Mouse (Mus musculus) heart, embryonic 12.5 days (tissue): ENCODE results near the gene Rbms3. TPM values are rescaled to one million over a fixed set of nuclear protein-coding genes. Genes with fewer than 3 reads are reported as not detected.

Experiments
- ATAC-seq: fragments of 200-750 bp; cut with Nextera tagmentation; 2 replicates; pipeline ENCODE4 v1.8.0; 2017; ENCODE audit warnings: moderate TSS enrichment, moderate library complexity; ENCODE audit not compliant: insufficient number of reproducible peaks, low FRiP score
- H3K27ac ChIP-seq: fragments of 300-500 bp; sonication (generic); 2 replicates; pipeline ENCODE4 v1.5.1; 2016; ENCODE audit warnings: mild to moderate bottlenecking, moderate library complexity; ENCODE audit not compliant: poor library complexity, severe bottlenecking
- H3K27me3 ChIP-seq: fragments of 300-500 bp; sonication (generic); replicated peaks from 2 replicates; pipeline ENCODE4 v1.6.1; 2016; ENCODE audit warnings: mild to moderate bottlenecking, moderate library complexity
- H3K36me3 ChIP-seq: fragments of 300-500 bp; sonication (generic); 2 replicates; pipeline ENCODE4 v1.6.1; 2016; ENCODE audit warnings: mild to moderate bottlenecking, moderate library complexity
- H3K4me1 ChIP-seq: fragments of 300-500 bp; sonication (generic); replicated peaks from 2 replicates; pipeline ENCODE4 v1.6.1; 2016; ENCODE audit warnings: mild to moderate bottlenecking
- H3K4me2 ChIP-seq: fragments of 300-500 bp; sonication (generic); 2 replicates; pipeline ENCODE4 v1.6.1; 2016; ENCODE audit warnings: mild to moderate bottlenecking, moderate library complexity
- H3K4me3 ChIP-seq: fragments of 300-500 bp; sonication (generic); 2 replicates; pipeline ENCODE4 v1.5.1; 2016; ENCODE audit warnings: mild to moderate bottlenecking
- H3K9ac ChIP-seq: fragments of 300-500 bp; sonication (generic); 2 replicates; pipeline ENCODE4 v1.6.1; 2016; ENCODE audit warnings: mild to moderate bottlenecking, moderate library complexity
- H3K9me3 ChIP-seq: fragments of 300-500 bp; sonication (generic); replicated peaks from 2 replicates; pipeline ENCODE4 v1.6.1; 2016; ENCODE audit warnings: mild to moderate bottlenecking, moderate library complexity
- WGBS: fragments of 180-500 bp; shearing (Covaris S2); methylation state at CpG from one replicate; pipeline ENCODE4 v1.1.7; 2016; 5-methylcytosine and 5-hydroxymethylcytosine counted together
- polyA plus RNA-seq: library from polyadenylated mRNA; unstranded; fragments of >200 nt; fragmentation: Nextera tagmentation; extraction: Ambion mirVana; gene quantifications from 2 replicates; pipeline ENCODE4 v1.2.1, GENCODE M21; 2016

The Rbms3 gene
- polyA plus RNA-seq, 1 experiment from 2014 or later, result 42.2 TPM

DNA sequence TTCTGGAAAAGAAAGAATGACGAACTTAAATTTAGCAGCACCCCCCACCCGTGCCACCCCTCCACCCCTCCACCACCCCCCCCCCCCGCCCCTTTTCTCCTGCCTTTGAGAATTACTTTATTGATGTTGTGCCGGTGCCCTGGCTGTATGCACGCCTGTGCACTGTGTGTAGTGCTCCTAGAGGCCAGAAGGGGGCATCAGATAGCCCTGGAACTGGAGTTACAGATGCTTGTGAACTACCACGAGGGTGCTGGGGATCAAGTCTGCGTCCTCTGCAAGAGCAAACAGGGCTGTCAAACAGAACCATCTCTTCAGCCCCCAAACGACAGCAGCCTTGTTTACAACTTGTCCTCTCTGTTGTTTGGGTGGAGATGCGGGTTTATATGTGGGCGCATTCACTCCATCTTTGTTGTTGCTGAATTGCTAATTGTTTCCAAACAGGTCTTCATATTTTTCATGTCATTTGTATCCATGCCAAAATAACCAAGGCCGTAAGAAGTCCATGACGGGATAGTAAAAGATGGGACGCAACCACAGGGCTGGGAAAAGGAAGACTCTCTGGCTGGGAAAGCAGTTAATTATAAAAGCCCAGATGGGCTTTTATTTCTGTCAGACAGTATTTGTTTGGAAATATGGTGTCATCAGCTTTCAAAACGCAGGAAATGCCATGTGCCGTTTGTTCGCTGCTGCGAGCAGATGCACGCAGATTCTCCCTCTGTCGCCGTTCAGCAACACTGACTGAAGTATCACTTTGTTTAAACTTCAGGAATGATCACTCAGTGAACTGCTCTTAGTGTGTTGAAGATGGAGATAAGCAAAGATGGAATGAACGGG is 652.9 kb downstream of the Rbms3 start:
- no peak for ATAC-seq
- H3K9ac ChIP-seq, result no peak overlapping the region
- no peaks in the 10 kb centered on the region for H3K27me3 ChIP-seq
- H3K36me3 ChIP-seq, result peaks cover 14% of the 10 kb centered on the region
- H3K4me2 ChIP-seq, result no peak overlapping the region
- 86% methylated on average over 21 of the region's 21 CpGs for WGBS
- H3K27ac ChIP-seq, result no peak overlapping the region
- H3K4me3 ChIP-seq, result no peak overlapping the region
- 0 out of 2 replicates have a peak, but pooled peaks cover 3% of the 10 kb centered on the region for H3K9me3 ChIP-seq
- peaks cover 13% of the 10 kb centered on the region for H3K4me1 ChIP-seq

DNA sequence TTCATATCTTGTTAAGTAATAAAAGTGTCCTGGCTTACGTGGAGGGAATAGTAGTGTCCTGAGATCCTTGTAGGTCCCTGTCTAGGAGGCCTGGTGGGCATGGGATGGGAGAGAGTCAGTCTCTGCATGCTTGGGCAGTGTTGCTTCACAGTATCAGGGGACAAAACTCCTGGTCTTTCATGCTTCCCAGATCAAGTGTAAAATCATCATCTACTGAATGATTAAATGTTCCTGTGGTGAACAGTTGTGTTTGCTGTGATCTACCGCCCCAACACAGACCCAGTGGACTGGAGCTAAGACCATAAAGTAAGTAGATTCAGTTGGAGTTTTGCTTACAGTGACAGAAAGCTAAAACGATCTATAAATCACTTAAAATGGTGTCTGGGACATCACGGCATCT is 654.4 kb downstream of the Rbms3 start:
- no peak overlapping the region for H3K27ac ChIP-seq
- H3K4me3 ChIP-seq, result no peak overlapping the region
- H3K9ac ChIP-seq, result no peak overlapping the region
- H3K27me3 ChIP-seq, result no peaks in the 10 kb centered on the region
- peaks cover 14% of the 10 kb centered on the region for H3K36me3 ChIP-seq
- 85% methylated on average over 4 of the region's 4 CpGs for WGBS
- ATAC-seq, result no peak
- peaks cover 10% of the 10 kb centered on the region; the same call in 1 of the 2 replicates for H3K4me1 ChIP-seq
- 0 out of 2 replicates have a peak, but pooled peaks cover 3% of the 10 kb centered on the region for H3K9me3 ChIP-seq
- no peak overlapping the region for H3K4me2 ChIP-seq

GRCm38 (mm10) chr9:116974134-116974533 is 655.6 kb downstream of the Rbms3 start:
- H3K27ac ChIP-seq, result no peak overlapping the region
- peaks cover 6% of the 10 kb centered on the region; the same call in 1 of the 2 replicates for H3K4me1 ChIP-seq
- no peak overlapping the region for H3K4me3 ChIP-seq
- H3K4me2 ChIP-seq, result no peak overlapping the region
- H3K9me3 ChIP-seq, result 0 out of 2 replicates have a peak, but pooled peaks cover 3% of the 10 kb centered on the region
- H3K27me3 ChIP-seq, result no peaks in the 10 kb centered on the region
- peaks cover 14% of the 10 kb centered on the region for H3K36me3 ChIP-seq
- 83% methylated on average over 3 of the region's 3 CpGs for WGBS
- no peak for ATAC-seq
- no peak overlapping the region for H3K9ac ChIP-seq

DNA sequence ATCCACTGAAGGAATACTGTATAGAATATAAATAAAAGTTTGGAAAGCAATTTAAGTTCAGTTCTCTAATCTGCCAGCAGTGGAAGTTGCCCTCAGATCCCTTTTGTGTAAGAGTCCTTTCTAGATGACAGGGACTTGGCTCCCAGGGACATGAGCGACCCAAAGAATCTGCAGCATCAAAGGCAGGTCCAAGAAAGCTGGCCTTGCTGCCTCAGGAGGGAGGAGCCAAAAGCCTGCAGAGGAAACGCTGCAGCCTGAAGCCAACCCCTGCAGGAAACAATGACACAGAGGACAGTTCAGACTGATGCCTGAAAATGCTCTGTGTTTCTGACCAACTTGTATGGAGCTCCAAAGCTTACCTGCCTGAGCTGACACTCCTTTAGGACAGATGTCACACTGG is 656.1 kb downstream of the Rbms3 start:
- Histone ChIP-seq H3K27ac (no peak overlapping the region), H3K27me3 (no peaks in the 10 kb centered on the region), H3K4me2 (no peak overlapping the region), H3K36me3 (peaks cover 9% of the 10 kb centered on the region), H3K4me1 (peaks cover 4% of the 10 kb centered on the region; the same call in 1 of the 2 replicates), H3K9me3 (0 out of 2 replicates have a peak, but pooled peaks cover 3% of the 10 kb centered on the region), H3K9ac (no peak overlapping the region), H3K4me3 (no peak overlapping the region)
- peak; percentile 63; the same call in 1 of the 2 replicates for ATAC-seq
- 30% methylated on average over 2 of the region's 2 CpGs for WGBS

- Histone ChIP-seq H3K4me3 (no peak overlapping the region), H3K36me3 (no peaks in the 10 kb centered on the region; the same call in 1 of the 2 replicates), H3K4me2 (no peak overlapping the region), H3K27ac (no peak overlapping the region), H3K27me3 (no peaks in the 10 kb centered on the region), H3K9ac (no peak overlapping the region), H3K9me3 (no peaks in the 10 kb centered on the region), H3K4me1 (peaks cover 4% of the 10 kb centered on the region)
- ATAC-seq, result no peak
- WGBS, result 61% methylated on average over 3 of the region's 3 CpGs
These were observed 662.4 kb downstream of the Rbms3 start for GRCm38 (mm10) chr9:116967317-116967716.

DNA sequence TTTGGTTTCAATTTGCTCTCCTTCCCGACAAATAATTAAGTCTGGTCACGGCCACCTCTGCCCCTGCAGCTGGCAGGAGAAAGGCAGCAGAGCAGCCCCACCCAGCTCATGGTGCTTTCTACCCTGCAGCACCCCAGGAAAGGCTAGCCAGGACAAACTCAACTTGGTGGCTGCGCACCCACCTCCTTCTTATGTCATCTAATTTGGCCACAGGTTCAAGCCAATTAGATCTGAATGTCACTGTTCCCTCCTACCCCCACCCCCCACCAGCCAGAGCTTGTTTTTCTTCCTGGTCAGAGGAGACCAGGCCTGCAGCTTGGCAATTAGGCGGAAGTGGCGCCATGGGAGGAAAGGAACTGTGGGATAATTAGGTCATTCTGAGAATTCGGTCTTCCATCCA is 664.0 kb downstream of the Rbms3 start:
- Histone ChIP-seq H3K27ac (no peak overlapping the region), H3K9me3 (0 out of 2 replicates have a peak, but pooled peaks cover 3% of the 10 kb centered on the region), H3K4me3 (no peak overlapping the region), H3K4me1 (peaks cover 4% of the 10 kb centered on the region), H3K27me3 (no peaks in the 10 kb centered on the region), H3K36me3 (peaks cover 3% of the 10 kb centered on the region), H3K4me2 (no peak overlapping the region), H3K9ac (no peak overlapping the region)
- no peak for ATAC-seq
- 77% methylated on average over 6 of the region's 6 CpGs for WGBS

DNA sequence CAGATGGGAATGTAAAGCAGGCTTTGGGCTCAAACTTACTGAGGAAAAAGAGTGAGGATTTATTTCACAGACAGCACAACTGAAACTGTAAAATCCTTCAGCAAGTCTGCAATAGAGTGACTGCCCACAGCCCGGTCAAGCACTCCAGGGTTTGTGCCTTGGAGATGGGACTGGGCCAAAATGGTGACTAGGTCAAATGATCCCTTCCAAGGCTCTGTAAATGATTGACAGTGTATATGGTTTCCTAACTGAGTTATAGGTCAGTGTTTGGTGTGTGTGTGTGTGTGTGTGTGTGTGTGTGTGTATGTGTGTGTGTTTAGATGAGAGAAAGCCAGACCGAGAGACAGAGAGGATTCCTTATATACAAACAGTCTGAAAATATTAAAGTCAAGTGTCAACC is 673.6 kb downstream of the Rbms3 start:
- no peak overlapping the region for H3K4me3 ChIP-seq
- no peak overlapping the region for H3K27ac ChIP-seq
- ATAC-seq, result no peak
- H3K9me3 ChIP-seq, result 0 out of 2 replicates have a peak, but pooled peaks cover 3% of the 10 kb centered on the region
- no peaks in the 10 kb centered on the region; the same call in 1 of the 2 replicates for H3K4me1 ChIP-seq
- H3K9ac ChIP-seq, result no peak overlapping the region
- WGBS, result 84% methylated on average over 2 of the region's 2 CpGs
- no peaks in the 10 kb centered on the region for H3K27me3 ChIP-seq
- H3K4me2 ChIP-seq, result no peak overlapping the region
- peaks cover 3% of the 10 kb centered on the region for H3K36me3 ChIP-seq

- no peaks in the 10 kb centered on the region for H3K9me3 ChIP-seq
- no peak overlapping the region for H3K4me3 ChIP-seq
- H3K4me1 ChIP-seq, result no peaks in the 10 kb centered on the region; the same call in 1 of the 2 replicates
- no peaks in the 10 kb centered on the region for H3K27me3 ChIP-seq
- 77% methylated on average over 3 of the region's 3 CpGs for WGBS
- H3K27ac ChIP-seq, result no peak overlapping the region
- ATAC-seq, result no peak
- no peak overlapping the region for H3K9ac ChIP-seq
- H3K36me3 ChIP-seq, result no peaks in the 10 kb centered on the region
- H3K4me2 ChIP-seq, result no peak overlapping the region
These were observed 681.5 kb downstream of the Rbms3 start for GRCm38 (mm10) chr9:116948211-116948610.

GRCm38 (mm10) chr9:116947369-116947768 is 682.3 kb downstream of the Rbms3 start:
- Histone ChIP-seq H3K27me3 (no peaks in the 10 kb centered on the region), H3K4me2 (no peak overlapping the region), H3K9ac (no peak overlapping the region), H3K9me3 (no peaks in the 10 kb centered on the region), H3K4me1 (no peaks in the 10 kb centered on the region; the same call in 1 of the 2 replicates), H3K4me3 (no peak overlapping the region), H3K36me3 (no peaks in the 10 kb centered on the region), H3K27ac (no peak overlapping the region)
- WGBS, result 71% methylated on average over 4 of the region's 4 CpGs
- ATAC-seq, result no peak

- WGBS, result 79% methylated on average over 3 of the region's 3 CpGs
- H3K4me2 ChIP-seq, result no peak overlapping the region
- H3K27me3 ChIP-seq, result no peaks in the 10 kb centered on the region
- no peaks in the 10 kb centered on the region for H3K36me3 ChIP-seq
- no peak for ATAC-seq
- H3K27ac ChIP-seq, result no peak overlapping the region
- no peaks in the 10 kb centered on the region; the same call in 1 of the 2 replicates for H3K4me1 ChIP-seq
- peaks cover under 1% of the 10 kb centered on the region; the same call in 1 of the 2 replicates for H3K9me3 ChIP-seq
- no peak overlapping the region for H3K9ac ChIP-seq
- H3K4me3 ChIP-seq, result no peak overlapping the region
These were observed 682.9 kb downstream of the Rbms3 start for GRCm38 (mm10) chr9:116946787-116947186.

DNA sequence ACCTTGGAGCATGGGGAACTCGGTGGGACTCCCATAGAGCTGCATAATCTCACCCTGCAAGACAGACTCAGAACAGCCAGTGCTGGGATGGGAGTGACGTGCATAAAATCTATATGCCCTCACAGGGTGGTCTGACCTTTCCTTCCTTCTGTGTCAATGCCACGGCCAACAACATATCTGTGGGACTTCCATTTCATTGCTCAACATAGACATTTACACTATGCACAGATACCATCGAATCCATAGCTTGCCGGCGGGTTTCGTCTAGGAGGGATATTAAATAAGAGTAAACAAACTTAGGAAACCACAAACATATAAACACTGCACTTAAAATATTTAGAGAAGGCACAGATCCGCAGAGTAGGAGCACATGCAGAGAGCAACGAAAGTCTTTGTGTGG is 684.0 kb downstream of the Rbms3 start:
- H3K4me2 ChIP-seq, result no peak overlapping the region
- 88% methylated on average over 9 of the region's 9 CpGs for WGBS
- no peak overlapping the region for H3K27ac ChIP-seq
- H3K9ac ChIP-seq, result no peak overlapping the region
- no peak overlapping the region for H3K4me3 ChIP-seq
- no peaks in the 10 kb centered on the region for H3K36me3 ChIP-seq
- H3K4me1 ChIP-seq, result no peaks in the 10 kb centered on the region
- no peaks in the 10 kb centered on the region for H3K27me3 ChIP-seq
- peaks cover 3% of the 10 kb centered on the region; the same call in 1 of the 2 replicates for H3K9me3 ChIP-seq
- no peak for ATAC-seq
